Mouse (Mus musculus) embryonic facial prominence, embryonic 12.5 days (tissue): ENCODE measurements around the gene Arl15. TPM values are rescaled to one million over a fixed set of nuclear protein-coding genes. Genes with fewer than 3 reads are reported as not detected.

Source experiments
- ATAC-seq: fragments of 200-750 bp; cut with Nextera tagmentation; 2 replicates; pipeline ENCODE4 v1.8.0; 2017; ENCODE audit not compliant: insufficient number of reproducible peaks, insufficient read depth, low FRiP score, low TSS enrichment
- H3K27ac ChIP-seq: fragments of 300-500 bp; sonication (generic); 2 replicates; pipeline ENCODE4 v1.5.1; 2016; ENCODE audit warnings: mild to moderate bottlenecking
- H3K27me3 ChIP-seq: fragments of 300-500 bp; sonication (generic); 2 replicates; pipeline ENCODE4 v1.6.1; 2016; ENCODE audit warnings: mild to moderate bottlenecking, moderate library complexity
- H3K36me3 ChIP-seq: fragments of 300-500 bp; sonication (generic); 2 replicates; pipeline ENCODE4 v1.6.1; 2016; ENCODE audit warnings: mild to moderate bottlenecking
- H3K4me1 ChIP-seq: fragments of 300-500 bp; sonication (generic); 2 replicates; pipeline ENCODE4 v1.6.1; 2016
- H3K4me2 ChIP-seq: fragments of 300-500 bp; sonication (generic); replicated peaks from 2 replicates; pipeline ENCODE4 v1.6.1; 2016; ENCODE audit warnings: mild to moderate bottlenecking, moderate library complexity
- H3K4me3 ChIP-seq: fragments of 300-500 bp; sonication (generic); 2 replicates; pipeline ENCODE4 v1.5.1; 2016; ENCODE audit warnings: mild to moderate bottlenecking
- H3K9ac ChIP-seq: fragments of 300-500 bp; sonication (generic); 2 replicates; pipeline ENCODE4 v1.6.1; 2016; ENCODE audit warnings: mild to moderate bottlenecking, moderate library complexity
- H3K9me3 ChIP-seq: fragments of 300-500 bp; sonication (generic); 2 replicates; pipeline ENCODE4 v1.6.1; 2016; ENCODE audit warnings: mild to moderate bottlenecking, moderate library complexity
- WGBS: fragments of 180-500 bp; shearing (Covaris S2); methylation state at CpG from one replicate; pipeline ENCODE4 v1.1.7; 2016; 5-methylcytosine and 5-hydroxymethylcytosine counted together
- polyA plus RNA-seq: library from polyadenylated mRNA; unstranded; fragments of >200 nt; fragmentation: Nextera tagmentation; extraction: Ambion mirVana; gene quantifications from 2 replicates; pipeline ENCODE4 v1.2.1, GENCODE M21; 2016

Gene Arl15
- polyA plus RNA-seq, 1 experiment from 2014 or later: 15.0 TPM

DNA sequence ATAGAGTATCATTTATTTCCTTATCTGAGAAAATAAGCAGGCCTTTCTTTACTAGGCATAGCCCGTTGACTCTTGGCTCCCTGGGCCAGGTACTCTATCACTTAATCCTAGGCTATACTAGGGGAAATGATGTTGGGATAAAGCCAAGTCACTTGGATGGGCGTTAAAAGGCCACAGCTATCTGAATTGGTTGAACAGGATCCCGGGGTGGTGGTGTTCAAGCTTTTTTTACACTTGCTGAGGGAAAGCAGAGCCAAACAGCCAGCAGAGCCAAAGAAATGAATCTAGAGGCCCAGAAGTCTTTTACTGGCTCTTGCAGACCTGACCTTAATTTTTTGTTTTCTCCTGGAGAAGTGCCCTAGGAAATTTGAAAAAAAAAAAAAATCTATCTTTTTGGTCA lies 145.4 kb downstream of the Arl15 start:
- H3K4me1 ChIP-seq: no peaks in the 10 kb centered on the region
- H3K4me2 ChIP-seq: no peak overlapping the region
- H3K9me3 ChIP-seq: no peaks in the 10 kb centered on the region
- no peak for ATAC-seq
- no peak overlapping the region for H3K27ac ChIP-seq
- no peak overlapping the region for H3K4me3 ChIP-seq
- no peaks in the 10 kb centered on the region for H3K36me3 ChIP-seq
- no peaks in the 10 kb centered on the region for H3K27me3 ChIP-seq
- H3K9ac ChIP-seq: no peak overlapping the region
- WGBS: 85% methylated on average over 3 of the region's 3 CpGs

DNA sequence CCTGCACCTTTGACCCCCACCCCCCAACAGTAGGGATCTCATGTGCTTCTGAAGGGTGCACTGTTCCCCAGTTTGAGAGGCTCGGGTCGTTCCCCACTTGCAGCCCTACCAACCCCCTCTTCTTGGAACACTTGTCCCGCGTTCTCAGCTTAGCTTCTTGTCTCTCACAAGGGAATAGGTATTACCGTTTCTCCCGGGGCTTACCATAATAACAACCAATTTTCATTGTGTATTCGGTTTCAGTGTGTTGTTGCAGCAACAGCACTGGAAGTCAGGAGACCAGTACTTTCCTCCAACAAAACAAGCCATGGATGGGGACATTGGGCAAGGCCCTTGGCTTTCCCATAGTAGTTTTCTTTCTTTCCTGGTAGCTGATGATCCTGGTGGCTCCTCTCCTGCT lies 145.8 kb downstream of the Arl15 start:
- Histone ChIP-seq H3K4me2 (no peak overlapping the region), H3K4me3 (no peak overlapping the region), H3K36me3 (no peaks in the 10 kb centered on the region), H3K27me3 (no peaks in the 10 kb centered on the region), H3K9ac (no peak overlapping the region), H3K9me3 (no peaks in the 10 kb centered on the region), H3K4me1 (no peaks in the 10 kb centered on the region), H3K27ac (no peak overlapping the region)
- 77% methylated on average over 7 of the region's 7 CpGs for WGBS
- no peak for ATAC-seq

DNA sequence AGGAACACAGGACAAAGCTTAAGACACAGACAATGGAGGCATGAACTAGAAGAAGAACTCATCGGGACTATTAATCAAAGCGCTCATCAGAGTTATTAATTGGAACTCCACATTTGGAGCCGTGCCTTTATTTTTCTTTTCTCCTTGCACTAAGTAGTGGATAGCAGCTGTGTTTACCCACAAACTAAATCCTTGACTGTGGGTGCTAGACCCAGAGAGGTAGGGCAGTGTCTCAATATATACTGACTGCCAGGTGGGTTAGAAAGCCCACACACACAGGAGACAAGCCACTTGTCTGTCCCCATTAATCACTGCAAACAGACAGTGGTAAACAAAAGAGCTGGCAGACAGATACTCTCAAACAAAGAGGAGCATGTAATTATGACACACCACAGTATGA lies 147.6 kb downstream of the Arl15 start:
- no peak for ATAC-seq
- no peaks in the 10 kb centered on the region for H3K9me3 ChIP-seq
- 93% methylated on average over 3 of the region's 3 CpGs for WGBS
- no peaks in the 10 kb centered on the region for H3K4me1 ChIP-seq
- H3K4me3 ChIP-seq: no peak overlapping the region
- no peak overlapping the region for H3K27ac ChIP-seq
- no peak overlapping the region for H3K9ac ChIP-seq
- H3K36me3 ChIP-seq: no peaks in the 10 kb centered on the region
- H3K27me3 ChIP-seq: no peaks in the 10 kb centered on the region
- H3K4me2 ChIP-seq: no peak overlapping the region

DNA sequence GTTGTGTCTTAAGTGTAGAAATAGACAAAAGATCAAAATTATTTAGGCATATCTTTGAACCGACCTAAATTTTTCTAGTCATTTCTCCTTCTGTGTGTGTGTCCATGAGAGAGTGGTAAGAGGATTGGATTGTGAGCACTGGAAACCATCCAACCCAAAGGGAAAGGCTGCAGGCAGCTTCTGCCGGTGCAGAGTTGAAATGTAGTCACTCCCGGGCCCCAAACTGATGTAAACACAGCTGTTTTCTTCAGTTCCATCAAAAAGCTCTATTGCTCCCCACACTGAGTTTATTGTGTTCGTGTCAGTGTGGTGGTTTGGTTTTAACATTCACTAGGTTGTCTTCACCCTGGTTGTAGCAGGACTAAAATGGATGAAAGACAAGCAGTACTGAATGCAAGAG lies 153.2 kb downstream of the Arl15 start:
- WGBS: 67% methylated on average over 4 of the region's 4 CpGs
- H3K36me3 ChIP-seq: no peaks in the 10 kb centered on the region
- no peak overlapping the region for H3K4me3 ChIP-seq
- H3K27ac ChIP-seq: no peak overlapping the region
- H3K27me3 ChIP-seq: no peaks in the 10 kb centered on the region
- ATAC-seq: no peak
- H3K9me3 ChIP-seq: no peaks in the 10 kb centered on the region
- no peaks in the 10 kb centered on the region for H3K4me1 ChIP-seq
- H3K4me2 ChIP-seq: no peak overlapping the region
- no peak overlapping the region for H3K9ac ChIP-seq

DNA sequence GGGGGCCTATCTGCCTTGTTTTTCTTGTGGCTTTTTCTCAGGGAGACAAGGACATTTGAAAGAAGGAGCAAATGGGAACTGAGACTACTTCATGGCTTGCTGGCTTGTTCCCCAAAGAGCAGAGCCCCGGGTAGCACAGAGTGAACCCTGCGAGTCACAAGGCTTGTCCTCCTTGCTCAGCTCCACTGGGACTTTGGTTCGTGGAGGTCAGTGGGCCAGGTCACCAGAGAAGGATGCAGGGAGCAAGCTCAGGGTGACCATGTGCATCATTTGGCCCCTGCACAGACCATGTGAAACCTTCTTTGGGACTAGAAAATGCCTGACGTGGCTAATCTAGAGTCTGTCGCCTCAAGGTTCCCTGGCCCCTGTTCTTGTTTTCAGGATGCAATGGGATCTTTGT lies 155.4 kb downstream of the Arl15 start:
- Histone ChIP-seq H3K4me3 (no peak overlapping the region), H3K36me3 (no peaks in the 10 kb centered on the region), H3K9me3 (no peaks in the 10 kb centered on the region)

DNA sequence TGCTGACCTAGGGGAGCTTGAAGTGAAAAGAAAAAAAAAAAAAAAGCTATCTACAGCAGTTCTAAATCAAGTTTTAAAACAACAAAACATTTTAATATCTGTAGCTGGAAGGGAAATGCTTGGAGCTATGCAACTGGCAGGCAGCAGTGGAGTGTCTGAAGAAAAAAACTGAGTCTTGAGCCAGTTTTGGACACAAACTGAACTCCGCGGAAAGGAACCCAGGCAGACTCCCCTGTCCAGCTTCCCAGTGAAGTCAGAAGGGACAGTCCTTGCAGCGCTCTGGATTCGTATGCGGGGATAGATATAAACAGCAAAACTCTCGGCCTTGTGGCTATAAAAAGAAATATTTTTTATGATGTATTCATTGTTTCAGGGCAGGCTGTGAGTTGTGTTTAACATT lies 155.8 kb downstream of the Arl15 start:
- WGBS: 85% methylated on average over 6 of the region's 6 CpGs
- no peak for ATAC-seq
- H3K4me2 ChIP-seq: no peak overlapping the region

More for the DNA sequence above, 155.4 kb downstream of the Arl15 start:
- Histone ChIP-seq H3K4me1 (no peaks in the 10 kb centered on the region), H3K4me2 (no peak overlapping the region), H3K9ac (no peak overlapping the region), H3K27me3 (no peaks in the 10 kb centered on the region), H3K27ac (no peak overlapping the region)
- no peak for ATAC-seq
- 64% methylated on average over 5 of the region's 5 CpGs for WGBS

DNA sequence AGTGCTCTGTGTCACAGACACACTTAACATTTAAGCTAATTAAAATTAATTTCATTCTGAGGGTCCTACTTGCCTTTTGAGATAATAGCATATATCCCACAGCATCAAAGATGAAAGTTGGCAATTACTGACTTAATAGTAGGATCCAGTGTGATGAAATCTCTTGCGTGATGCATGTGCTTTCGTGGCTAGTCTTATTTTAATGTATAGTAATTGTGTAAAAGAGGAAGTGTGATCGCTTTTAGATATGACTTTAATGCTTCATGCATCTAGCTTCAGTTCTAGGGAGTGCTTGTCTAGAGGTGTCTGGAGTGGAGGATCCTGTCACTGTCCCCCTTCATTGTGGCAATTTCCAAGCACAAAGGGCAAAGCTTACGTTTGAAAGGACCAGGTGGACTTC lies 163.1 kb downstream of the Arl15 start:
- Histone ChIP-seq H3K9ac (no peak overlapping the region), H3K36me3 (no peaks in the 10 kb centered on the region), H3K9me3 (no peaks in the 10 kb centered on the region), H3K4me1 (no peaks in the 10 kb centered on the region), H3K27ac (no peak overlapping the region), H3K4me3 (no peak overlapping the region), H3K27me3 (no peaks in the 10 kb centered on the region), H3K4me2 (no peak overlapping the region)
- WGBS: 79% methylated on average over 4 of the region's 4 CpGs
- no peak for ATAC-seq

More for the DNA sequence above, 155.8 kb downstream of the Arl15 start:
- Histone ChIP-seq H3K27me3 (no peaks in the 10 kb centered on the region), H3K9me3 (no peaks in the 10 kb centered on the region), H3K4me3 (no peak overlapping the region), H3K4me1 (no peaks in the 10 kb centered on the region), H3K27ac (no peak overlapping the region), H3K9ac (no peak overlapping the region), H3K36me3 (no peaks in the 10 kb centered on the region)

DNA sequence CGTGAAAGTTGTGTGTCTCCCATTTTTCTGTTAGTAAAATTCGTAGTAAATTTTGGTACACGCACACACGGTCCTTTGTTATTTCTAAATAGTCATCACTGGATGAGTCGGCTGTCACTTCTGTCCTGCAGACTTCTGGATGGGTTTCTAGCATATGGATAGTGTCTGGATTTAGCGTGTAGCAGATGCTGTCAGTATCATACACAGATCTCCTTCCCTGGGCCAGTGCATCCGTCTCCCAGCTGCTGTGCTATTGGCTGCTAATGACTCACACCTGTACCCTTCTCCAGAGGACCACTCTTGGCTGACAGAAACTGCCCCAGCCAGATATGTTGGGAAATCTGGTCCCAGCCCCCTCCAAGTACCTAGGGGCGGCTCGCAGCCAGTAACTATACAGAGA lies 170.6 kb downstream of the Arl15 start:
- no peak overlapping the region for H3K4me3 ChIP-seq
- ATAC-seq: peak; percentile 35; the same call in 1 of the 2 replicates
- 81% methylated on average over 9 of the region's 9 CpGs for WGBS

DNA sequence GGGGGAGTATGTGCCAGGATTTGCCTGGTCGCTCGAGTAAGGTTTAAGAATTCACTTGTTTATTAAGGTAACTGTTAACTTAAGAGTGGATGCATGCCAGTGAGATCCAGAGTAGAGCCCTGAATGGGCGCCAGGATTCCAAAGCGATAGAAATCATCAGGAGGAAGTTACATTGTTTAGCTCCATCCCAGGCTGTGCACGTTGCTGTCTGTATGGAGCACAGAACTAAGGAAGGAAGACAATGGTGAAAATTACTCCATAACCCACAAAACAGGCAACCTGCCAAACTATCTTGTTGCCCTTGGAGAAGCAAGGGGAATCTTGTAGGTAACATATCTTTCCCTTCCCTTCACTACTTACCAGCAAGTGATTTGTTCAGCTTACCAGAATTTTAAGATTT lies 176.4 kb downstream of the Arl15 start:
- ATAC-seq: no peak
- H3K4me1 ChIP-seq: peaks cover 3% of the 10 kb centered on the region; the same call in 1 of the 2 replicates
- H3K4me3 ChIP-seq: no peak overlapping the region
- no peaks in the 10 kb centered on the region for H3K36me3 ChIP-seq
- H3K9ac ChIP-seq: no peak overlapping the region
- no peaks in the 10 kb centered on the region for H3K9me3 ChIP-seq
- no peak overlapping the region for H3K4me2 ChIP-seq
- 80% methylated on average over 5 of the region's 5 CpGs for WGBS
- no peak overlapping the region for H3K27ac ChIP-seq
- H3K27me3 ChIP-seq: no peaks in the 10 kb centered on the region

More for the DNA sequence above, 170.6 kb downstream of the Arl15 start:
- Histone ChIP-seq H3K27me3 (no peaks in the 10 kb centered on the region), H3K27ac (no peak overlapping the region), H3K36me3 (no peaks in the 10 kb centered on the region), H3K4me1 (no peaks in the 10 kb centered on the region), H3K4me2 (no peak overlapping the region), H3K9ac (no peak overlapping the region), H3K9me3 (no peaks in the 10 kb centered on the region)

DNA sequence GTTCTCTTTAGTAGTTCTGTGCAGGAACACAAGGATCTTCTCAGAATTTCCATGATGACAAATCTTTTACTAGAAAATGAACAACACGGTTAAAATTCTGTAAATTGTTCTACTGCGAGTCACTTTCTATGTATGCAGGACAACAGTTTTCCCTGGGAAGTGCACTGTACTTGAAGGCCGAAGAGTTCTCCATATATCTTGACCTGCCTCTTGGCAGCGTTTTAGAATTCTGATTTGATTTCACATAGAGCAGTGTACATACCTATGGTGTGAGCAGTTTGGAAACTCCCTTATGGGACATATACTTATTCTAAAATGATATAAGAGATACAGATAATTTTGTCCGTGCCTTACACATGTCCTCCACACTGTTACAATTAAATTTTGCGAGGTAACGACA lies 178.1 kb downstream of the Arl15 start:
- no peak for ATAC-seq
- Histone ChIP-seq H3K27ac (no peak overlapping the region), H3K27me3 (no peaks in the 10 kb centered on the region), H3K9ac (no peak overlapping the region), H3K36me3 (no peaks in the 10 kb centered on the region), H3K4me2 (no peak overlapping the region), H3K4me1 (peaks cover 12% of the 10 kb centered on the region; the same call in 1 of the 2 replicates), H3K9me3 (no peaks in the 10 kb centered on the region), H3K4me3 (no peak overlapping the region)
- WGBS: 79% methylated on average over 7 of the region's 7 CpGs

DNA sequence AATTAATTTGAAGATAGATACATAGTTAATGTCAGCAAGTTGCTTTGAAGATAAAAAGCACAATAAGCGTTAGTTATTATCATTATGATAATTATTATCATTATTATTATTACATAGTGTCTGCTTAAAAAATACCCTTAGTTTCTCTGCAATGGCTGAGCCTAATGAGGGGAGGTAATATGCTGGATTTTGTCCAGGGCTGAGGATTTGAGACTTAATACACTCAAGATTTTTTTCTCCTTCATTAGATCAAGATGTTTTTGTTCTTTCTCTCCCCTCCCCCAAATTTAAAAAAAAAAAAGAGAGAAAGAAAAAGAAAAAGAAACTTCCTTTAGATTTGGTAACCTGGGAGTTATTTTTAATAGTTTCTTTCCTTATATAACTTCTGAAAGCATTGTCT lies 180.6 kb downstream of the Arl15 start:
- Histone ChIP-seq H3K9ac (no peak overlapping the region), H3K27me3 (no peaks in the 10 kb centered on the region), H3K27ac (no peak overlapping the region), H3K4me1 (peaks cover 12% of the 10 kb centered on the region; the same call in 1 of the 2 replicates), H3K4me3 (no peak overlapping the region), H3K4me2 (no peak overlapping the region), H3K9me3 (no peaks in the 10 kb centered on the region), H3K36me3 (no peaks in the 10 kb centered on the region)
- WGBS: 56% methylated on average over 1 of the region's 1 CpGs
- ATAC-seq: no peak

DNA sequence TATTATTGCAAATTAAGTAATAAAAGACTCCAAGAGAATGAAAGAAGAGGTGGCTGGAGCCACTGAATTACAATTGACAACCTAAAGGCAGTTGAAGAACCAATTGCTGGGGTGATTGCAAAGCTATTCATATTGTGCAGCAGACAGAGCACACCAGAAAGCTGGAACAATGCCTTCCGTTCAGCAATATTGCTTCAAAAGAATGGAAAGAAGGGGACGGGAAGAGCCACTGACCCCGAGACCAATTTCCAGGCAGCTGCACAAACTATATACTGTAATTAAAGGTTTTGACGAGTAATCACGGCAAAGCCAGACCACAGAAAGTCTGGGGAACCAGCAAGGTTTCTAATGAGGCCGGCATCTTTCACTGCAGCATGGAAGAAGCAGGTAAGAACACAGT lies 181.4 kb downstream of the Arl15 start:
- Histone ChIP-seq H3K4me1 (peaks cover 12% of the 10 kb centered on the region; the same call in 1 of the 2 replicates), H3K4me2 (no peak overlapping the region), H3K36me3 (no peaks in the 10 kb centered on the region), H3K27me3 (no peaks in the 10 kb centered on the region), H3K4me3 (no peak overlapping the region), H3K9me3 (no peaks in the 10 kb centered on the region), H3K9ac (no peak overlapping the region), H3K27ac (0 out of 2 replicates have a peak overlapping the region, but pooled peaks have one; percentile 11)
- no peak for ATAC-seq
- 27% methylated on average over 6 of the region's 6 CpGs for WGBS

DNA sequence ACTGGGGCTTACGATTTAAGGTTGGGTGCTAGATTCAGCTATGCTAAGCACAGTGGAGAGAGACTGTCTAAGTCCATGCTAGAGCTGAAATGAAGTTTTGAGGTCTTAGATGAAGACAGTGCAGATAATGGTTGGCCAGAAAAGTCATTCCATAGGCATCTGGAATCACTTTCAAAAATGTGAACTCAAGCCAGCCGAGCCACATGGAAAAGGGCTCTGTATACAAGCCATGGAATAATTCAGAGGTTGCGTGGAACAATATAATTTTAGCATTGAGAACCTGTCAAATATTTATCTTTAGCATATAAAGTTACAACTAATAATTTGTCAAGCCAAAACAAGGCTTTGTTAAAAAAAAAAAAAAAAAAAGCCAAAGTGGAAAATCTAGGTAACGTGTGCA lies 182.6 kb downstream of the Arl15 start:
- no peaks in the 10 kb centered on the region for H3K27me3 ChIP-seq
- no peak overlapping the region for H3K9ac ChIP-seq
- 63% methylated on average over 4 of the region's 4 CpGs for WGBS
- H3K4me2 ChIP-seq: no peak overlapping the region
- no peaks in the 10 kb centered on the region for H3K36me3 ChIP-seq
- ATAC-seq: no peak
- no peak overlapping the region for H3K4me3 ChIP-seq
- H3K4me1 ChIP-seq: peaks cover 16% of the 10 kb centered on the region; the same call in 1 of the 2 replicates
- H3K9me3 ChIP-seq: no peaks in the 10 kb centered on the region
- no peak overlapping the region for H3K27ac ChIP-seq
